Mouse (Mus musculus) small intestine, adult 2 months (tissue): ENCODE data around the gene Slc13a1.

Source experiments
- CTCF ChIP-seq: fragments of 200-500 bp; IDR thresholded peaks from 2 replicates; pipeline ENCODE4 v1.5.1; 2012; ENCODE audit warnings: low read depth, mild to moderate bottlenecking, control low read depth, inconsistent platforms, low read length, moderate library complexity, mixed read lengths; ENCODE audit not compliant: insufficient replicate concordance, insufficient read length; ENCODE audit errors: extremely low read depth
- POLR2A ChIP-seq: fragments of 200-500 bp; IDR thresholded peaks from 2 replicates; pipeline ENCODE4 v1.6.1; 2012; ENCODE audit warnings: low read depth, mild to moderate bottlenecking, control low read depth, inconsistent platforms, low read length, moderate library complexity

GRCm38 (mm10) chr6:24076089-24076488 lies 91.8 kb downstream of the Slc13a1 start:
- TF ChIP-seq POLR2A (no peak), CTCF (no peak)
